Mouse (Mus musculus) NIH3T3 (cell line): ENCODE data around the gene Slc24a4.

Source experiments
- DNase-seq: peaks from one replicate; pipeline ENCODE4 v3.0.0-alpha.2; 2012; ENCODE audit warnings: low read depth

Gene Slc24a4

GRCm38 (mm10) chr12:102285318-102285717 lies 156.8 kb downstream of the Slc24a4 start:
- no peak for DNase-seq

- no peak for DNase-seq
Measured at GRCm38 (mm10) chr12:102285779-102286178, 157.2 kb downstream of the Slc24a4 start.

GRCm38 (mm10) chr12:102286681-102287414 lies 158.3 kb downstream of the Slc24a4 start:
- peak; percentile 78 for DNase-seq

- DNase-seq: no peak
Measured at GRCm38 (mm10) chr12:102287904-102288602, 159.5 kb downstream of the Slc24a4 start.

GRCm38 (mm10) chr12:102288846-102289245 lies 160.3 kb downstream of the Slc24a4 start:
- DNase-seq: no peak

- DNase-seq: no peak
Measured at GRCm38 (mm10) chr12:102289568-102289967, 161.0 kb downstream of the Slc24a4 start.

- DNase-seq: no peak
Measured at GRCm38 (mm10) chr12:102290662-102291061, 162.1 kb downstream of the Slc24a4 start.

- no peak for DNase-seq
Measured at GRCm38 (mm10) chr12:102291686-102292085, 163.2 kb downstream of the Slc24a4 start.

- no peak for DNase-seq
Measured at GRCm38 (mm10) chr12:102292501-102293215, 164.1 kb downstream of the Slc24a4 start.

GRCm38 (mm10) chr12:102294634-102295033 lies 166.1 kb downstream of the Slc24a4 start:
- DNase-seq: no peak

GRCm38 (mm10) chr12:102295230-102295629 lies 166.7 kb downstream of the Slc24a4 start:
- no peak for DNase-seq

GRCm38 (mm10) chr12:102295662-102296061 lies 167.1 kb downstream of the Slc24a4 start:
- no peak for DNase-seq

GRCm38 (mm10) chr12:102296361-102296760 lies 167.8 kb downstream of the Slc24a4 start:
- no peak for DNase-seq

GRCm38 (mm10) chr12:102296967-102297366 lies 168.4 kb downstream of the Slc24a4 start:
- no peak for DNase-seq

GRCm38 (mm10) chr12:102299209-102299608 lies 170.7 kb downstream of the Slc24a4 start:
- DNase-seq: no peak

- DNase-seq: no peak
Measured at GRCm38 (mm10) chr12:102301585-102301984, 173.1 kb downstream of the Slc24a4 start.

- no peak for DNase-seq
Measured at GRCm38 (mm10) chr12:102302322-102302721, 173.8 kb downstream of the Slc24a4 start.

GRCm38 (mm10) chr12:102302831-102303351 lies 174.4 kb downstream of the Slc24a4 start:
- DNase-seq: no peak

- DNase-seq: no peak
Measured at GRCm38 (mm10) chr12:102303867-102304266, 175.3 kb downstream of the Slc24a4 start.

GRCm38 (mm10) chr12:102305069-102305836 lies 176.7 kb downstream of the Slc24a4 start:
- no peak for DNase-seq

GRCm38 (mm10) chr12:102308001-102308456 lies 179.5 kb downstream of the Slc24a4 start:
- peak; percentile 11 for DNase-seq
